In the genomic region with DNA sequence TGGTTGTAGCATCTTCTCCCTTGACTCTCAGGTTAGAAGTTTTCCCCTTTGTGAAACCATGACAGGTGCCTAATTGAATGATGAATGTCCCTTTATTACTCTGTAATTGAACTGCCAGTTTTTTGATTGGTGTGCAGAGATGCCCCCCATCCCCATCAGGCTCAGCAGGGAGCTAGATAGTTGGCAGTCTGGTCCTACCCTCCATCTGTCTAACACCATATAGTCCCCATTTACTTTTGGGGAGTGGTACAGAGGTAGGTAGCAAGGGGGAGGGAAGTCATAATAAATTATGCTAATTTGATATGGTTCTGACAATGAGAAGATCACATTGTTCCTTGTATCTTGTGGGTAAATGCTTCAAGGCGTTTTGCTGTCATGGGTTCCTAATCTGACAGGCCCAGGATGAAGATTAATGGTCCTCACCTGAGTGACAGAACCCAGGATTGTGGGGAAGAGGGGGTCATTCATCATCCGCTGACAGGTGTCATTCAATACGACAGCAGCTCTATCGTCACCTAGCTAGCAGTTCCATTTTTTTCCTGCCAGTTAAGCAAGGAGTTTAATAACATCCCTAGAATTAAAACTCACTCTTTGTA, we compare ENCODE assay signal across 22 mouse cellular contexts.
A peak's percentile ranks its signal among the peaks of the same experiment; 100 is the strongest.
DNase-seq lines count a peak whose midpoint lies in the region; ATAC-seq and TF ChIP-seq lines count a peak whose summit lies in the region.
"Had no signal": no experiment of that assay in that cellular context is flagged by ENCODE, and none has a peak within 500 bp of the region (broad histone marks: within the 10 kb centered on the region; RNA-seq: fewer than 3 reads in every experiment).

No protein-coding gene starts in this region.

- no peaks in the 10 kb centered on the region for H3K27me3 ChIP-seq in forebrain, embryonic 11.5 days (ENCODE audit: control insufficient read depth, insufficient read depth, low read length)
- no peaks in the 10 kb centered on the region for H3K27me3 ChIP-seq in forebrain, embryonic 15.5 days
- H3K27me3 ChIP-seq in hindbrain, embryonic 11.5 days (ENCODE audit: control insufficient read depth, insufficient read depth, low read length), result no peaks in the 10 kb centered on the region
- no peaks in the 10 kb centered on the region for H3K27me3 ChIP-seq in hindbrain, embryonic 16.5 days (replicated peaks; ENCODE audit: control insufficient read depth, insufficient read depth, low read length)
- H3K27me3 ChIP-seq: embryonic facial prominence, embryonic 12.5 days; kidney, embryonic 15.5 days; liver, embryonic 12.5 days; megakaryocyte, embryonic 14.5 days; midbrain, embryonic 12.5 days had no signal

- TF ChIP-seq CTCF in brain, embryonic 14.5 days (IDR thresholded peaks at IDR 0.05; ENCODE audit: borderline replicate concordance, extremely low read depth, insufficient read depth, insufficient read length), result no peak

- no peak overlapping the region for H3K27ac ChIP-seq in forebrain, embryonic 11.5 days (ENCODE audit: low read depth, low read length)
- H3K27ac ChIP-seq in forebrain, embryonic 15.5 days (replicated peaks), result no peak overlapping the region
- no peak overlapping the region for H3K27ac ChIP-seq in hindbrain, embryonic 11.5 days (ENCODE audit: low read depth, low read length)
- no peak overlapping the region for H3K27ac ChIP-seq in hindbrain, embryonic 16.5 days (ENCODE audit: low read depth, low read length)
- H3K27ac ChIP-seq: embryonic facial prominence, embryonic 12.5 days; kidney, embryonic 15.5 days; left cerebral cortex, adult 2 months; liver, embryonic 12.5 days; midbrain, embryonic 12.5 days had no signal

- no peak for TF ChIP-seq POLR2A in brain, embryonic 14.5 days (IDR thresholded peaks at IDR 0.05; ENCODE audit: borderline replicate concordance, extremely low read depth, insufficient read depth, insufficient read length, poor library complexity, severe bottlenecking)

- no peak overlapping the region for H3K4me3 ChIP-seq in forebrain, embryonic 11.5 days (ENCODE audit: low read depth, low read length)
- no peak overlapping the region for H3K4me3 ChIP-seq in forebrain, embryonic 15.5 days
- no peak overlapping the region for H3K4me3 ChIP-seq in hindbrain, embryonic 11.5 days (ENCODE audit: low read depth, low read length)
- H3K4me3 ChIP-seq in hindbrain, embryonic 16.5 days (ENCODE audit: low read length), result no peak overlapping the region
- H3K4me3 ChIP-seq: embryonic facial prominence, embryonic 12.5 days; kidney, embryonic 15.5 days; left cerebral cortex, adult 2 months; liver, embryonic 12.5 days; megakaryocyte, embryonic 14.5 days; midbrain, embryonic 12.5 days had no signal

- 92% methylated on average over 4 of the region's 4 CpGs for WGBS in forebrain, embryonic 11.5 days
- WGBS in forebrain, embryonic 15.5 days, result 73% methylated on average over 4 of the region's 4 CpGs
- WGBS in hindbrain, embryonic 11.5 days, result 60% methylated on average over 4 of the region's 4 CpGs
- WGBS in hindbrain, embryonic 16.5 days, result 59% methylated on average over 4 of the region's 4 CpGs

- 0 out of 2 replicates have a peak, but pooled peaks have one; percentile 44 for ATAC-seq in forebrain, embryonic 11.5 days (replicated peaks; ENCODE audit: low FRiP score)
- no peak; the same call in 1 of the 2 replicates for ATAC-seq in forebrain, embryonic 15.5 days (replicated peaks)
- peak; percentile 95 for ATAC-seq in hindbrain, embryonic 11.5 days (ENCODE audit: low FRiP score)
- peak; percentile 94 for ATAC-seq in hindbrain, embryonic 16.5 days
- ATAC-seq in megakaryocyte progenitor cell, adult 5-6 weeks (replicated peaks; ENCODE audit: poor library complexity), result no peak
- ATAC-seq: intestine, postnatal 0 days; liver, embryonic 12.5 days; liver, postnatal 0 days had no signal

- DNase-seq in forebrain, embryonic 11.5 days (ENCODE audit: low spot score), result no peak
- peak; percentile 33 for DNase-seq in brain, embryonic 14.5 days (ENCODE audit: low read depth)
- peak; percentile 51 for DNase-seq in hindbrain, embryonic 11.5 days (ENCODE audit: low spot score)
- no peak for DNase-seq in right cerebral cortex, adult 18-20 months
- DNase-seq: adrenal gland, adult 8-10 months; cerebellum, adult 8-10 months; embryo, embryonic 11 days; kidney, postnatal 25 days; liver, postnatal 0 days; lung, postnatal 36 days; right cerebral cortex, postnatal 14 days had no signal

- H3K36me3 ChIP-seq in forebrain, embryonic 11.5 days (ENCODE audit: control insufficient read depth, insufficient read depth, low read length), result no peaks in the 10 kb centered on the region
- H3K36me3 ChIP-seq in forebrain, embryonic 15.5 days, result no peaks in the 10 kb centered on the region
- no peaks in the 10 kb centered on the region for H3K36me3 ChIP-seq in hindbrain, embryonic 11.5 days (ENCODE audit: control insufficient read depth, insufficient read depth, low read length)
- no peaks in the 10 kb centered on the region for H3K36me3 ChIP-seq in hindbrain, embryonic 16.5 days (ENCODE audit: control insufficient read depth, insufficient read depth, low read length)
- H3K36me3 ChIP-seq: embryonic facial prominence, embryonic 12.5 days; G1E; kidney, embryonic 15.5 days; liver, embryonic 12.5 days; midbrain, embryonic 12.5 days had no signal

- no peak overlapping the region for H3K9ac ChIP-seq in forebrain, embryonic 11.5 days (ENCODE audit: low read length)
- no peak overlapping the region for H3K9ac ChIP-seq in forebrain, embryonic 15.5 days (replicated peaks)
- H3K9ac ChIP-seq in hindbrain, embryonic 11.5 days (ENCODE audit: low read depth, low read length), result no peak overlapping the region
- H3K9ac ChIP-seq in hindbrain, embryonic 16.5 days (ENCODE audit: low read depth, low read length), result no peak overlapping the region
- H3K9ac ChIP-seq: embryonic facial prominence, embryonic 12.5 days; kidney, embryonic 15.5 days; liver, embryonic 12.5 days; liver, postnatal 0 days; midbrain, embryonic 12.5 days had no signal

- H3K4me2 ChIP-seq in forebrain, embryonic 11.5 days (ENCODE audit: low read depth, low read length, severe bottlenecking), result no peak overlapping the region
- no peak overlapping the region for H3K4me2 ChIP-seq in forebrain, embryonic 15.5 days (replicated peaks)
- H3K4me2 ChIP-seq in hindbrain, embryonic 11.5 days (replicated peaks; ENCODE audit: low read depth, low read length), result no peak overlapping the region
- no peak overlapping the region for H3K4me2 ChIP-seq in hindbrain, embryonic 16.5 days (ENCODE audit: low read length)
- H3K4me2 ChIP-seq: embryonic facial prominence, embryonic 12.5 days; kidney, embryonic 15.5 days; liver, embryonic 12.5 days; midbrain, embryonic 12.5 days had no signal

- no peaks in the 10 kb centered on the region for H3K4me1 ChIP-seq in forebrain, embryonic 11.5 days (replicated peaks; ENCODE audit: control insufficient read depth, insufficient read depth, low read length)
- H3K4me1 ChIP-seq in forebrain, embryonic 15.5 days, result no peaks in the 10 kb centered on the region
- no peaks in the 10 kb centered on the region for H3K4me1 ChIP-seq in hindbrain, embryonic 11.5 days (replicated peaks; ENCODE audit: control insufficient read depth, insufficient read depth, low read length)
- no peaks in the 10 kb centered on the region for H3K4me1 ChIP-seq in hindbrain, embryonic 16.5 days (ENCODE audit: control insufficient read depth, insufficient read depth, low read depth, low read length)
- H3K4me1 ChIP-seq: embryonic facial prominence, embryonic 12.5 days; kidney, embryonic 15.5 days; liver, embryonic 12.5 days; megakaryocyte, embryonic 14.5 days; midbrain, embryonic 12.5 days had no signal

- H3K9me3 ChIP-seq in forebrain, embryonic 11.5 days (ENCODE audit: control insufficient read depth, low read length), result no peaks in the 10 kb centered on the region
- no peaks in the 10 kb centered on the region for H3K9me3 ChIP-seq in forebrain, embryonic 15.5 days
- no peaks in the 10 kb centered on the region for H3K9me3 ChIP-seq in hindbrain, embryonic 11.5 days (ENCODE audit: control insufficient read depth, low read length)
- no peaks in the 10 kb centered on the region for H3K9me3 ChIP-seq in hindbrain, embryonic 16.5 days (ENCODE audit: control insufficient read depth, low read length)
- H3K9me3 ChIP-seq: embryonic facial prominence, embryonic 12.5 days; G1E; kidney, embryonic 15.5 days; liver, embryonic 12.5 days; megakaryocyte, embryonic 14.5 days; midbrain, embryonic 12.5 days had no signal

Comparison
In these comparisons a context has a peak if more than half of its experiments do, and no peak if none do; other contexts are left out.
1. ATAC-seq: peak in forebrain, embryonic 11.5 days (single experiment), hindbrain, embryonic 11.5 days (single experiment) and hindbrain, embryonic 16.5 days (single experiment); none in forebrain, embryonic 15.5 days (single experiment) and megakaryocyte progenitor cell, adult 5-6 weeks (single experiment).
2. DNase-seq: peak in brain, embryonic 14.5 days (single experiment) and hindbrain, embryonic 11.5 days (single experiment); none in forebrain, embryonic 11.5 days (single experiment) and right cerebral cortex, adult 18-20 months (single experiment).